Mouse (Mus musculus) midbrain, embryonic 12.5 days (tissue): ENCODE data around the gene Hif3a. TPM values are rescaled to one million over a fixed set of nuclear protein-coding genes. Genes with fewer than 3 reads are reported as not detected.

ENCODE experiments used
- ATAC-seq: fragments of 200-750 bp; cut with Nextera tagmentation; 2 replicates; pipeline ENCODE4 v1.8.0; 2017; ENCODE audit warnings: low read depth, moderate TSS enrichment, moderate library complexity; ENCODE audit not compliant: low FRiP score
- H3K27ac ChIP-seq: fragments of 300-500 bp; sonication (generic); replicated peaks from 2 replicates; pipeline ENCODE4 v1.5.1; 2016; ENCODE audit warnings: mild to moderate bottlenecking
- H3K27me3 ChIP-seq: fragments of 300-500 bp; sonication (generic); 2 replicates; pipeline ENCODE4 v1.6.1; 2016; ENCODE audit warnings: mild to moderate bottlenecking
- H3K36me3 ChIP-seq: fragments of 300-500 bp; sonication (generic); 2 replicates; pipeline ENCODE4 v1.6.1; 2016
- H3K4me1 ChIP-seq: fragments of 300-500 bp; sonication (generic); 2 replicates; pipeline ENCODE4 v1.6.1; 2016
- H3K4me2 ChIP-seq: fragments of 300-500 bp; sonication (generic); replicated peaks from 2 replicates; pipeline ENCODE4 v1.6.1; 2016; ENCODE audit warnings: mild to moderate bottlenecking, moderate library complexity
- H3K4me3 ChIP-seq: fragments of 300-500 bp; sonication (generic); 2 replicates; pipeline ENCODE4 v1.5.1; 2016; ENCODE audit warnings: mild to moderate bottlenecking
- H3K9ac ChIP-seq: fragments of 300-500 bp; sonication (generic); replicated peaks from 2 replicates; pipeline ENCODE4 v1.6.1; 2016; ENCODE audit warnings: mild to moderate bottlenecking, moderate library complexity
- H3K9me3 ChIP-seq: fragments of 300-500 bp; sonication (generic); 2 replicates; pipeline ENCODE4 v1.6.1; 2016; ENCODE audit warnings: mild to moderate bottlenecking
- WGBS: fragments of 180-500 bp; shearing (Covaris S2); methylation state at CpG from one replicate; pipeline ENCODE4 v1.1.7; 2016; 5-methylcytosine and 5-hydroxymethylcytosine counted together
- polyA plus RNA-seq: library from polyadenylated mRNA; unstranded; fragments of >200 nt; fragmentation: Nextera tagmentation; extraction: Ambion mirVana; gene quantifications from 2 replicates; pipeline ENCODE4 v1.2.1, GENCODE M21; 2016

Hif3a gene
- polyA plus RNA-seq, 1 experiment from 2014 or later: 4.9 TPM

DNA sequence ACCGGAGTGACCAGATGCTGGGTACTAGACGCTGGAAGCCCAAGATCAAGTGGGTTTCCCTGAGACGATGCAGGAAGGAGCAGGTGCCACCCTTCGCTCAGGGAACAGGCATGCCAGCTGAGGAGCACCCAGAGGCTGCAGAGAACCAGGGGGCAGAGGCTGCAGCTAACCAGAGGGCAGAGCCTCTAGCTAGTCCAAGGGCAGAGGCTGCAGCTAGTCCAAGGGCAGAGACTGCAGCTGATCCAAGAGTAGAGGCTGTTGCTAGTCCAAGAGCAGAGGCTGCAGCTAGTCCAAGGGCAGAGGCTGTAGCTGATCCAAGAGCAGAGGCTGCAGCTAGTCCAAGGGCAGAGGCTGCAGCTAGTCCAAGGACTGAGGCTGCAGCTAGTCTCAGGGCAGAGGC is 66.9 kb downstream of the Hif3a start:
- ATAC-seq: no peak
- H3K36me3 ChIP-seq: peaks cover 7% of the 10 kb centered on the region; the same call in 1 of the 2 replicates
- no peaks in the 10 kb centered on the region for H3K9me3 ChIP-seq
- H3K27ac ChIP-seq: peak overlapping the region; percentile 20; the same call in 1 of the 2 replicates
- no peaks in the 10 kb centered on the region for H3K27me3 ChIP-seq
- peak overlapping the region; percentile 66; the same call in 1 of the 2 replicates for H3K9ac ChIP-seq
- H3K4me1 ChIP-seq: peaks cover 55% of the 10 kb centered on the region
- WGBS: 88% methylated on average over 4 of the region's 4 CpGs
- H3K4me3 ChIP-seq: peak overlapping the region; percentile 47
- peak overlapping the region; percentile 59 for H3K4me2 ChIP-seq

DNA sequence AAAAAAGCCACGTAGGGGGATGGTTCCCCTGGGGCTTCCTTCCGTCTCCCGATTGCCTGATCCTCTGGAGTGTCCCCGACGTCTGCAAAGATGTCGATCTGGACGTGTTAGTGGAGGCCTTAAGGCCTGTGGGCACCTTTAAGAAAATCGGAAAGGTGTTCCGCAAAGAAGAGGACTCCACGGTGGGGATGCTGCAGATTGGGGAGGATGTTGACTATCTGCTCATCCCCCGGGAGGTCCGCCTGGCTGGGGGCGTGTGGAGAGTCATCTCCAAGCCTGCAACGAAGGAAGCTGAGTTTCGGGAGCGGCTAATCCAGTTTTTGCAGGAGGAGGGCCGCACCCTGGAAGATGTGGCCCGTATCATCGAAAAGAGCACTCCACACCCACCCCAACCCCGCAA is 67.8 kb downstream of the Hif3a start:
- H3K36me3 ChIP-seq: peaks cover 7% of the 10 kb centered on the region; the same call in 1 of the 2 replicates
- no peak for ATAC-seq
- H3K27me3 ChIP-seq: no peaks in the 10 kb centered on the region
- H3K27ac ChIP-seq: peak overlapping the region; percentile 58; the same call in 1 of the 2 replicates
- H3K4me1 ChIP-seq: peaks cover 61% of the 10 kb centered on the region
- 2% methylated on average over 20 of the region's 20 CpGs for WGBS
- H3K9ac ChIP-seq: peak overlapping the region; percentile 66
- 0 out of 2 replicates have a peak, but pooled peaks cover 2% of the 10 kb centered on the region for H3K9me3 ChIP-seq
- H3K4me2 ChIP-seq: peak overlapping the region; percentile 59
- H3K4me3 ChIP-seq: peak overlapping the region; percentile 47

DNA sequence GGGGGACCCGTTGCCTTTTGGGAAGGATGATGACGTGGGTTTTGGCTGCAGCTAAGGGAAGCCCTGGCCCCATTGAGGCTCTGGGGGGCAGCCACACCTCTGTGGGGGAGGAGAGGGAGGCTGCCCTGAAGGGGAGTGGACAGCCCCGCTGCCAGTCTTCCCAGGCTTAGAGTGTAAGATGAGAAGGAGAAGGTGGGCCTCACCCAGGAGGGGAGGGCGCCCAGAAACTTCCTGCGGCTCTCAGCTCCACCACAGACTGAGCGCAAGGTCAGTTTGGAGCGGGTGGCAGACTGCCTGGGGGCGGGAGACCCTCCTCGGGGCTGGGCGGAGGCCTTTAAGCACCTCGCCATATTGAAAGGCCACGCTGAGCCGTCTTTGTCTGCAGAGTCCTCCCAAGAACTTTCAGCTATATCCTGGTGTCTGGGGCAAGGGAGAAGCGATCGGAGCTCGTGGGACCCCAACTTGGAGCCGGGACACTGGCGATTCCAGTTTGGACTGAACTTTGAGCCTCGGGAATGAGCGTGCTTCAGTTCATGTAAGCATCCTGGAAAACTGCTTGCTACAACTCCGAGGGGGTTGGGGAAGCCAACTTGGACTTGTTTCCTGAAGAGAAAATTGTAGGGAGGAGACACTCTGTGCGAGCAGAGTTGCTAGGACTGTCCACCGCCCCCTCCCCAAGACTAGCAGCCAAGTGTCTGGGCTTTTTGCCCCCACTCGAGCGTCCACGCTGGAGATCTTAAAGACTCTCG is 68.4 kb downstream of the Hif3a start:
- peak overlapping the region; percentile 59 for H3K4me2 ChIP-seq
- under 1% methylated on average over 27 of the region's 27 CpGs for WGBS
- peaks cover 61% of the 10 kb centered on the region for H3K4me1 ChIP-seq
- peak overlapping the region; percentile 47 for H3K4me3 ChIP-seq
- 0 out of 2 replicates have a peak, but pooled peaks cover 3% of the 10 kb centered on the region for H3K9me3 ChIP-seq
- no peaks in the 10 kb centered on the region for H3K27me3 ChIP-seq
- peak; percentile 73 for ATAC-seq
- H3K36me3 ChIP-seq: peaks cover 7% of the 10 kb centered on the region; the same call in 1 of the 2 replicates
- H3K27ac ChIP-seq: peak overlapping the region; percentile 58
- H3K9ac ChIP-seq: peak overlapping the region; percentile 66

DNA sequence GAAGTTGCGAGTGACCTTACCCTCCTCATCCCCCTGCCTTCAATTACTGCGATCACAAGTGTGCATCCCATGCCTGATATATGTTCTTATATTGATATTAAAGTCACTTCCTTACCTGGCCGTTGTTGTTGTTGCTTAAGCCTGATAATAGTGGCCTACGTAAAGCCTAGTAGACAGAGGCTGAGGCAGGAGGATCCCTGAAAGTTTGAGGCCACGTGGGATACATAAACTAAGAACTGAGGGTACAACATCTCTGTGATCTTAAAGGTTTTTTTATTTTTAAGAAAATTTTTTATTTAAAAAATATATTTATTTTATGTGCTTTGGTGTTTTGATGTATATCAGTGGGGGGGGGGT is 69.8 kb downstream of the Hif3a start, which contains the start of gene Ccdc8:
Gene Ccdc8, plus strand, starts transcription at position 258 of the 357 bp plus-strand sequence.
- H3K27ac ChIP-seq: peak within 1 kb of the TSS; percentile 78
- H3K4me2 ChIP-seq: peak within 1 kb of the TSS; percentile 59
- peaks cover 69% of the 10 kb centered on the region for H3K4me1 ChIP-seq
- no peaks in the 10 kb centered on the region for H3K27me3 ChIP-seq
- 91% methylated on average over 5 of the region's 5 CpGs for WGBS
- H3K36me3 ChIP-seq: peaks cover under 1% of the 10 kb centered on the region; the same call in 1 of the 2 replicates
- H3K4me3 ChIP-seq: peak within 1 kb of the TSS; percentile 47
- H3K9ac ChIP-seq: peak within 1 kb of the TSS; percentile 66
- no peak for ATAC-seq
- H3K9me3 ChIP-seq: 0 out of 2 replicates have a peak, but pooled peaks cover 3% of the 10 kb centered on the region

DNA sequence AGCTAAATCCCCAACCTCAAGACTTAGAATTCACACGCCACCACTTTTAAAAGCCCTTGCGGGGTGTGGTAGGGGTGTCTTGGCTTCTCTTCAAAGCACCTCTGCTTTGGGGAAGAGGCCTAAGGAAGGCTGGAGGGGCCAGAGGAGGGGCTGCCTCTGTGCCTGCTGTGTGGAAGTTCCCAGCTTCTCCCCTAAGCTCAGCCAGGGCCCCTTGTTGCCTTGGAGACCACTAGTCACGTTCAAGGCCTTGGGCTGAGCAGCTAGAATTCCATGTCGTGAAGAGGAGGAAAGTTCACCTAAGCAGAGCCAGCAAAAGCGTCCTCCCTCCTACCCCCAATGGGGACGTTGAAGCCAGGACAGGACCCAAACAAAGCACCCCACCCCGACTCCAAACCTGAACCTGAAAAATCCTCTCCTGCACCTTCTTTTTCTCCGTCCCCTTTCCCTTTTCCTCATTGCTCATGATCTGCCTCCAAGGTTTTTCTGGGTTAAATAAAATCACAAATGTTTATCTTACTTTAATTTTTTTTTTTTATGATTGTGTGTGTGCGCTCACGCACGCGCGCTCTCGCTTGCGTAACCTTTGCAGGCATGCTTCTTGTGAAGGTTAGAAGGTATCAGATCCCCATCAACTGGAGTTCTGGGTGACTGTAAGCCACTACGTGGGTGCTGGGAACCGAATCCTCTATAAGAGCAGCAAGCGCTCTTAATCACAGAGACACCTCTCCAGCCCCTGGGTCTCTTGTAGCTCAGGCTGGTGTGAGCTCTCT is 70.4 kb downstream of the Hif3a start:
- peaks cover 73% of the 10 kb centered on the region for H3K4me1 ChIP-seq
- no peak overlapping the region for H3K9ac ChIP-seq
- H3K27me3 ChIP-seq: no peaks in the 10 kb centered on the region
- ATAC-seq: peak; percentile 68
- H3K4me3 ChIP-seq: no peak overlapping the region
- H3K27ac ChIP-seq: peak overlapping the region; percentile 78
- H3K4me2 ChIP-seq: peak overlapping the region; percentile 6; the same call in 1 of the 2 replicates
- WGBS: 56% methylated on average over 18 of the region's 18 CpGs
- H3K9me3 ChIP-seq: 0 out of 2 replicates have a peak, but pooled peaks cover 3% of the 10 kb centered on the region
- H3K36me3 ChIP-seq: no peaks in the 10 kb centered on the region

- H3K27me3 ChIP-seq: no peaks in the 10 kb centered on the region
- H3K4me3 ChIP-seq: no peak overlapping the region
- H3K27ac ChIP-seq: peak overlapping the region; percentile 77
Observed at GRCm38 (mm10) chr7:16990006-16990744, 72.1 kb downstream of the Hif3a start.

DNA sequence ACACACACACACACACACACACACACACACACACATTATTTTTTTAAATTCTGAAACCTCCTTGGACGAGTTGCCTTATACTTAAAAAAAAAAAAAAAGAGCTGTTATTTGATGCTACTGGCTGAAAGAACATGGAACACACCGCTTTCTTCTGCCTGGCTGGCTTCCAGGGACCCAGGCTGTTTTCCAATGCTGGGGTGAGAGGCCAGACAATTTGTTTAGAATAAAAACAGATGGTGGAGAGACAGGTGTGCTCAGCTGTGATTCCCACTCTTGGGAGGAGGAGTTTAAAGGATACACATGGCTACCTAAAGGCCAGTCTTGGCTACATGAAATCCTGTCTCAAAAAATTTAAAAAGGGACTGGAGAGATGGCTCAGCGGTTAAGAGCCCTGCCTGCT is 73.8 kb downstream of the Hif3a start:
- peak overlapping the region; percentile 85 for H3K27ac ChIP-seq
- 65% methylated on average over 3 of the region's 3 CpGs for WGBS

More at GRCm38 (mm10) chr7:16990006-16990744, 72.1 kb downstream of the Hif3a start:
- no peak for ATAC-seq
- Histone ChIP-seq H3K9me3 (0 out of 2 replicates have a peak, but pooled peaks cover 3% of the 10 kb centered on the region), H3K4me1 (peaks cover 63% of the 10 kb centered on the region), H3K4me2 (no peak overlapping the region; the same call in 1 of the 2 replicates), H3K36me3 (no peaks in the 10 kb centered on the region), H3K9ac (peak overlapping the region; percentile 28; the same call in 1 of the 2 replicates)
- 25% methylated on average over 15 of the region's 15 CpGs for WGBS

DNA sequence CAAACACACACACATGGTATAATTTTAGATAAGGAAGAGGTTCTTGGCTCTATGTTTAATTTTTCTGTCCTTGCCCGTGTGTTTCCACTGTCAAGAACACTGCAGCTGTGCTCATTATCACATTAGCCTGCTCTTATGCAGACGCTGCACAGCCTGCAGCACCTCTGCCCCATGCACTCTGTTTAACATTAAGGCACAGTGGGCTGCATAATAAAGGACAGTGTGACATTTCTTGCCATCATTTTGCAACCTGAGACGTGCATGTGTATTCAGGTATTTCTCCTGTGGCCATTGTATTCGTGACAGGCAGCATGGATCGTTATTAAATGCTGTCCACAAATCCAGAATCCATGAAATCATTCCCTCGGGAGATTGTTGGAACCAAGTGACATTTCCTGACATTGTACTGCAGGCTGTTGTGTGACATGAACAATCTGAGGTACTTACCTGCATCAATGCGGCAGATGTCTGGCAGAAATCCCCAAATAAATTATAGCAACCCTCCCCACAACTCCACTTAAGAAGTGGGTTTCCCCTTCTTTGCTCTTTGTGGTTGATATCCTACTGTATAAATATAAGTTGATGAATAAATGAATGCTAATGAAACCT is 74.6 kb downstream of the Hif3a start:
- H3K4me1 ChIP-seq: peaks cover 62% of the 10 kb centered on the region
- H3K36me3 ChIP-seq: no peaks in the 10 kb centered on the region
- WGBS: 48% methylated on average over 7 of the region's 7 CpGs
- no peak for ATAC-seq
- peak overlapping the region; percentile 15; the same call in 1 of the 2 replicates for H3K9ac ChIP-seq
- H3K27ac ChIP-seq: peak overlapping the region; percentile 85
- H3K4me3 ChIP-seq: no peak overlapping the region
- 0 out of 2 replicates have a peak, but pooled peaks cover 3% of the 10 kb centered on the region for H3K9me3 ChIP-seq
- H3K4me2 ChIP-seq: peak overlapping the region; percentile 15; the same call in 1 of the 2 replicates
- H3K27me3 ChIP-seq: no peaks in the 10 kb centered on the region

More for the DNA sequence above, 73.8 kb downstream of the Hif3a start:
- no peaks in the 10 kb centered on the region for H3K36me3 ChIP-seq
- H3K4me2 ChIP-seq: no peak overlapping the region
- H3K4me3 ChIP-seq: no peak overlapping the region
- no peak overlapping the region for H3K9ac ChIP-seq
- no peaks in the 10 kb centered on the region for H3K27me3 ChIP-seq
- H3K4me1 ChIP-seq: peaks cover 56% of the 10 kb centered on the region
- 0 out of 2 replicates have a peak, but pooled peaks cover 3% of the 10 kb centered on the region for H3K9me3 ChIP-seq
- no peak for ATAC-seq

DNA sequence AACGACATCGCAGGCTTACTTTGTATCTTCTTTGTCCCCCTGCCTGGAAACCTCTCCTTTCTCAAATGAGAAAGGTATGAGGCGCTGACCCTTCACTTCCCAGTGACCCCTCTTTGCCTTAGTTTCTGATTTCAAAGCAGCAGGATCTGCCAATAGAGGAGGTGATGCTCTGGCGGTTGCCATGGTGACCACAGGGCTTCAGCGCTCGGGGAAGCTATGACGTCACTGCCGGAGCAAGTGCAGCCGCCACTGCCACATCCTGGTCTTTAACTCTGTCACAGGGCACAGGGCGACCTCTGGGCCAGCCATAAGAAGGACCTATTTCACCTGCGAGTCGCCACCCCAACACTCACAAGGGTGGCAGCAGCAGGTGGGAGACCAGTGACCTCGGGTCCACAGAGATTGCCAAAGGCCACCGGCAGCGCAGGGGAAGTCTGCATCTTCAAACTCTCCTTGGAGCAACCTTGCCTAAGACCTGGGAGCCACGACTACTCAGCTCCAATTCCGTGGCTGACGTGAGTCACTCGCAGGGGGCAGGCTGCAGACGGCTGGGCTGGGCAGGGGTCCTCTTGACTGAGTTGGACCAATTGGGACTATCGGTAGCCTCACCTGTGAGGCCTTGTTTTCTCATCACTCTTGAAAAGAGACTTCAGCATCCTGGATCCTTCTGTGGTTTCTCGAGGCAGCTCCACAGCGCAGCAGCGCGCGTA is 79.2 kb downstream of the Hif3a start, which contains the start of gene Gm42372:
Gene Gm42372, plus strand, starts transcription at position 228 of the 710 bp plus-strand sequence.
- peak; percentile 80 for ATAC-seq
- WGBS: 21% methylated on average over 26 of the region's 26 CpGs
- H3K4me2 ChIP-seq: peak within 1 kb of the TSS; percentile 55
- no peaks in the 10 kb centered on the region for H3K9me3 ChIP-seq
- H3K4me1 ChIP-seq: peaks cover 48% of the 10 kb centered on the region
- no peaks in the 10 kb centered on the region for H3K36me3 ChIP-seq
- H3K9ac ChIP-seq: peak within 1 kb of the TSS; percentile 41
- H3K27ac ChIP-seq: peak within 1 kb of the TSS; percentile 57
- H3K27me3 ChIP-seq: no peaks in the 10 kb centered on the region
- peak within 1 kb of the TSS; percentile 40 for H3K4me3 ChIP-seq
